ENCODE assay signal across 8 mouse cellular contexts in genomic region chr9:37656439-37656881, GRCm38 (mm10). TPM values are rescaled to one million over a fixed set of nuclear protein-coding genes. Genes with fewer than 3 reads are reported as not detected.
DNase-seq lines count a peak whose midpoint lies in the region; ATAC-seq and TF ChIP-seq lines count a peak whose summit lies in the region.

No protein-coding gene starts in this region.

- peak; percentile 10 for DNase-seq in embryo, embryonic 10 days (ENCODE audit: low spot score)
- DNase-seq in embryo, embryonic 9.5 days (ENCODE audit: extremely low spot score), result no peak
- DNase-seq in heart, adult 9 months (ENCODE audit: low spot score in 2 of 2), result peak; percentile 7 to 23
- peak; percentile 23 for DNase-seq in kidney, postnatal 0 days (ENCODE audit: low spot score)
- DNase-seq in stomach, postnatal 0 days (ENCODE audit: low spot score), result peak; percentile 30
- no peak for DNase-seq in cerebellum, adult 11-12 months

- 1% methylated on average over 10 of the region's 10 CpGs for WGBS in bone marrow, adult 2 months
- WGBS in kidney, postnatal 0 days, result 1% methylated on average over 10 of the region's 10 CpGs
- 1% methylated on average over 10 of the region's 10 CpGs for WGBS in stomach, postnatal 0 days

- H3K4me1 ChIP-seq in bone marrow, adult 2 months (ENCODE audit: control insufficient read depth, insufficient read depth, low read length), result no peaks in the 10 kb centered on the region
- H3K4me1 ChIP-seq in kidney, postnatal 0 days (replicated peaks; ENCODE audit: insufficient read depth, low read length), result 0 out of 2 replicates have a peak, but pooled peaks cover 3% of the 10 kb centered on the region
- H3K4me1 ChIP-seq in megakaryocyte, embryonic 14.5 days, result peaks cover 20% of the 10 kb centered on the region; the same call in 1 of the 2 replicates
- H3K4me1 ChIP-seq in stomach, postnatal 0 days (replicated peaks; ENCODE audit: control insufficient read depth, insufficient read depth), result no peaks in the 10 kb centered on the region

- no peaks in the 10 kb centered on the region for H3K9me3 ChIP-seq in kidney, postnatal 0 days (replicated peaks; ENCODE audit: low read length)
- H3K9me3 ChIP-seq in megakaryocyte, embryonic 14.5 days, result no peaks in the 10 kb centered on the region
- no peaks in the 10 kb centered on the region for H3K9me3 ChIP-seq in stomach, postnatal 0 days (ENCODE audit: control insufficient read depth, low read length)

- peaks cover 23% of the 10 kb centered on the region for H3K36me3 ChIP-seq in kidney, postnatal 0 days (ENCODE audit: insufficient read depth, low read length)
- peaks cover 40% of the 10 kb centered on the region for H3K36me3 ChIP-seq in megakaryocyte, embryonic 14.5 days (replicated peaks; ENCODE audit: low read length)
- H3K36me3 ChIP-seq in stomach, postnatal 0 days (ENCODE audit: control insufficient read depth, insufficient read depth, low read length), result peaks cover 15% of the 10 kb centered on the region

- TF ChIP-seq POLR2A in bone marrow, adult 2 months (IDR thresholded peaks at IDR 0.05; ENCODE audit: borderline replicate concordance, control insufficient read depth, low read depth, low read length), result no peak

- peak overlapping the region; percentile 73 for H3K4me3 ChIP-seq in bone marrow, adult 2 months (replicated peaks; ENCODE audit: control insufficient read depth, low read depth, low read length)
- H3K4me3 ChIP-seq in kidney, postnatal 0 days (replicated peaks; ENCODE audit: low read depth, low read length), result peak overlapping the region; percentile 78
- peak overlapping the region; percentile 96 for H3K4me3 ChIP-seq in megakaryocyte, embryonic 14.5 days (replicated peaks)
- peak overlapping the region; percentile 85 for H3K4me3 ChIP-seq in stomach, postnatal 0 days (ENCODE audit: low read depth, low read length)

- TF ChIP-seq CTCF in bone marrow, adult 2 months (IDR thresholded peaks at IDR 0.05; ENCODE audit: control insufficient read depth, insufficient read depth, low read length), result no peak
- TF ChIP-seq CTCF in kidney, postnatal 0 days (IDR thresholded peaks at IDR 0.05; ENCODE audit: low read depth), result no peak
- no peak for TF ChIP-seq CTCF in stomach, postnatal 0 days (IDR thresholded peaks at IDR 0.05; ENCODE audit: low read depth)

- no peak for TF ChIP-seq EP300 in stomach, postnatal 0 days (optimal IDR thresholded peaks at IDR 0.05)

- ATAC-seq in kidney, postnatal 0 days (replicated peaks; ENCODE audit: low FRiP score, low read depth), result peak; percentile 18; the same call in 1 of the 2 replicates
- ATAC-seq in stomach, postnatal 0 days (ENCODE audit: low FRiP score, low TSS enrichment), result peak; percentile 55

- H3K27me3 ChIP-seq in kidney, postnatal 0 days (ENCODE audit: insufficient read depth, low read length), result no peaks in the 10 kb centered on the region
- H3K27me3 ChIP-seq in megakaryocyte, embryonic 14.5 days (replicated peaks), result peaks cover 5% of the 10 kb centered on the region
- no peaks in the 10 kb centered on the region for H3K27me3 ChIP-seq in stomach, postnatal 0 days (ENCODE audit: control insufficient read depth, insufficient read depth, low read length)

- H3K9ac ChIP-seq in kidney, postnatal 0 days (ENCODE audit: low read depth, low read length), result peak overlapping the region; percentile 60
- peak overlapping the region; percentile 83 for H3K9ac ChIP-seq in stomach, postnatal 0 days (ENCODE audit: low read length)

- H3K4me2 ChIP-seq in kidney, postnatal 0 days (ENCODE audit: low read length), result peak overlapping the region; percentile 84
- H3K4me2 ChIP-seq in stomach, postnatal 0 days (replicated peaks; ENCODE audit: low read depth), result peak overlapping the region; percentile 65

- peak overlapping the region; percentile 49; the same call in 1 of the 2 replicates for H3K27ac ChIP-seq in bone marrow, adult 2 months (ENCODE audit: control insufficient read depth, insufficient read depth, low read depth, low read length, poor library complexity)
- peak overlapping the region; percentile 81 for H3K27ac ChIP-seq in kidney, postnatal 0 days
- H3K27ac ChIP-seq in stomach, postnatal 0 days (replicated peaks), result peak overlapping the region; percentile 94

RNA-seq across cellular contexts. Expression of gene Tbrg1, which starts 0.7 kb away (rescaled TPM):
- polyA plus RNA-seq in bone marrow, adult 2 months (2011; ENCODE audit: insufficient read depth, insufficient read length, low replicate concordance, missing spikeins), result 17.4 and 49.2 TPM in 2 replicates
- 135 and 144 TPM in 2 replicates for polyA plus RNA-seq in kidney, postnatal 0 days (2015; fragmentation: Nextera tagmentation; extraction: Ambion mirVana)
- 34.5 and 61.7 TPM in 2 replicates for polyA plus RNA-seq in megakaryocyte, embryonic 14.5 days (2012; ENCODE audit: insufficient read depth, low replicate concordance)
- 171 and 180 TPM in 2 replicates for polyA plus RNA-seq in stomach, postnatal 0 days (2015; fragmentation: Nextera tagmentation; extraction: Ambion mirVana)

RNA-seq across cellular contexts. Expression of gene Panx3, which starts 12.6 kb away (rescaled TPM):
- not detected in 2 replicates for polyA plus RNA-seq in bone marrow, adult 2 months (2011; ENCODE audit: insufficient read depth, insufficient read length, low replicate concordance, missing spikeins)
- 0.12 TPM in 1 of 2 replicates, not detected in the other for polyA plus RNA-seq in kidney, postnatal 0 days (2015; fragmentation: Nextera tagmentation; extraction: Ambion mirVana)
- polyA plus RNA-seq in megakaryocyte, embryonic 14.5 days (2012; ENCODE audit: insufficient read depth, low replicate concordance), result not detected in 2 replicates
- polyA plus RNA-seq in stomach, postnatal 0 days (2015; fragmentation: Nextera tagmentation; extraction: Ambion mirVana), result 0.15 TPM in 1 of 2 replicates, not detected in the other

RNA-seq across cellular contexts. Expression of gene Spa17, which starts 42.9 kb away (rescaled TPM):
- 1.4 and 3.7 TPM in 2 replicates for polyA plus RNA-seq in bone marrow, adult 2 months (2011; ENCODE audit: insufficient read depth, insufficient read length, low replicate concordance, missing spikeins)
- 10.7 and 12.3 TPM in 2 replicates for polyA plus RNA-seq in kidney, postnatal 0 days (2015; fragmentation: Nextera tagmentation; extraction: Ambion mirVana)
- 1.8 TPM in 1 of 2 replicates, not detected in the other for polyA plus RNA-seq in megakaryocyte, embryonic 14.5 days (2012; ENCODE audit: insufficient read depth, low replicate concordance)
- polyA plus RNA-seq in stomach, postnatal 0 days (2015; fragmentation: Nextera tagmentation; extraction: Ambion mirVana), result 3.4 and 4.0 TPM in 2 replicates

RNA-seq across cellular contexts. Expression of gene Olfr160, which starts 59.6 kb away (rescaled TPM):
- 0.36 and 0.57 TPM in 2 replicates for polyA plus RNA-seq in bone marrow, adult 2 months (2011; ENCODE audit: insufficient read depth, insufficient read length, low replicate concordance, missing spikeins)
- polyA plus RNA-seq in kidney, postnatal 0 days (2015; fragmentation: Nextera tagmentation; extraction: Ambion mirVana), result not detected in 2 replicates
- not detected in 2 replicates for polyA plus RNA-seq in megakaryocyte, embryonic 14.5 days (2012; ENCODE audit: insufficient read depth, low replicate concordance)
- polyA plus RNA-seq in stomach, postnatal 0 days (2015; fragmentation: Nextera tagmentation; extraction: Ambion mirVana), result 0.04 TPM in 1 of 2 replicates, not detected in the other

Comparison
In these comparisons a context has a peak if more than half of its experiments do, and no peak if none do; other contexts are left out.
1. DNase-seq: peak in embryo, embryonic 10 days (single experiment), heart, adult 9 months (2 of 2), kidney, postnatal 0 days (single experiment) and stomach, postnatal 0 days (single experiment); none in embryo, embryonic 9.5 days (single experiment) and cerebellum, adult 11-12 months (single experiment).
2. Peak in every context shown above with its lines, with median percentiles within 50 percentile points of each other: H3K27ac ChIP-seq and H3K4me3 ChIP-seq.